Mouse (Mus musculus): ENCODE measurements around the gene Pfdn2. TPM values are rescaled to one million over a fixed set of nuclear protein-coding genes. Genes with fewer than 3 reads are reported as not detected.

Pfdn2 gene
- polyA plus RNA-seq, 1 experiment from 2014 or later: 96.8 TPM

GRCm38 (mm10) chr1:171356814-171357213 is 11.3 kb downstream of the Pfdn2 start:
- H3K27ac ChIP-seq (ENCODE audit: poor library complexity, severe bottlenecking): no peak overlapping the region
- WGBS: 86% methylated on average over 2 of the region's 2 CpGs
- no peak overlapping the region for H3K4me3 ChIP-seq
- peaks cover 7% of the 10 kb centered on the region; the same call in 1 of the 2 replicates for H3K9me3 ChIP-seq (replicated peaks)
- H3K36me3 ChIP-seq: peaks cover 31% of the 10 kb centered on the region
- no peak overlapping the region for H3K4me2 ChIP-seq
- ATAC-seq (ENCODE audit: insufficient number of reproducible peaks, low FRiP score): no peak
- no peaks in the 10 kb centered on the region for H3K27me3 ChIP-seq (replicated peaks)
- H3K4me1 ChIP-seq (replicated peaks): peaks cover 15% of the 10 kb centered on the region
- H3K9ac ChIP-seq: no peak overlapping the region

- Histone ChIP-seq H3K9ac (no peak overlapping the region), H3K4me2 (no peak overlapping the region), H3K36me3 (peaks cover 31% of the 10 kb centered on the region), H3K4me3 (no peak overlapping the region), H3K27ac (ENCODE audit: poor library complexity, severe bottlenecking) (no peak overlapping the region), H3K27me3 (replicated peaks) (no peaks in the 10 kb centered on the region), H3K4me1 (replicated peaks) (peaks cover 10% of the 10 kb centered on the region), H3K9me3 (replicated peaks) (peaks cover 7% of the 10 kb centered on the region; the same call in 1 of the 2 replicates)
- WGBS: 70% methylated on average over 4 of the region's 4 CpGs
- ATAC-seq (ENCODE audit: insufficient number of reproducible peaks, low FRiP score): no peak
Measured at GRCm38 (mm10) chr1:171358421-171358820, 13.0 kb downstream of the Pfdn2 start.

GRCm38 (mm10) chr1:171360253-171360652 is 14.8 kb downstream of the Pfdn2 start:
- Histone ChIP-seq H3K4me3 (peak overlapping the region; percentile 57), H3K36me3 (peaks cover 31% of the 10 kb centered on the region), H3K4me2 (peak overlapping the region; percentile 86), H3K9ac (peak overlapping the region; percentile 70), H3K9me3 (replicated peaks) (peaks cover 7% of the 10 kb centered on the region; the same call in 1 of the 2 replicates), H3K4me1 (replicated peaks) (peaks cover 10% of the 10 kb centered on the region), H3K27me3 (replicated peaks) (no peaks in the 10 kb centered on the region), H3K27ac (ENCODE audit: poor library complexity, severe bottlenecking) (no peak overlapping the region)
- peak; percentile 30; the same call in 1 of the 2 replicates for ATAC-seq (ENCODE audit: insufficient number of reproducible peaks, low FRiP score)
- 8% methylated on average over 26 of the region's 26 CpGs for WGBS

GRCm38 (mm10) chr1:171360656-171361055 is 15.2 kb downstream of the Pfdn2 start, which contains the start of gene Klhdc9:
Gene Klhdc9, minus strand, starts transcription at chr1:171360798.
- H3K27ac ChIP-seq (ENCODE audit: poor library complexity, severe bottlenecking): no peak within 1 kb of the TSS
- peaks cover 10% of the 10 kb centered on the region for H3K4me1 ChIP-seq (replicated peaks)
- peak within 1 kb of the TSS; percentile 86 for H3K4me2 ChIP-seq
- WGBS: under 1% methylated on average over 21 of the region's 21 CpGs
- peaks cover 31% of the 10 kb centered on the region for H3K36me3 ChIP-seq
- ATAC-seq (ENCODE audit: insufficient number of reproducible peaks, low FRiP score): peak; percentile 90
- H3K9ac ChIP-seq: peak within 1 kb of the TSS; percentile 70
- H3K9me3 ChIP-seq (replicated peaks): peaks cover 7% of the 10 kb centered on the region; the same call in 1 of the 2 replicates
- peak within 1 kb of the TSS; percentile 57 for H3K4me3 ChIP-seq
- H3K27me3 ChIP-seq (replicated peaks): no peaks in the 10 kb centered on the region

- WGBS: 25% methylated on average over 16 of the region's 16 CpGs
- H3K36me3 ChIP-seq: peaks cover 30% of the 10 kb centered on the region
- H3K27ac ChIP-seq (ENCODE audit: poor library complexity, severe bottlenecking): no peak overlapping the region
- no peaks in the 10 kb centered on the region for H3K27me3 ChIP-seq (replicated peaks)
- peak overlapping the region; percentile 70 for H3K9ac ChIP-seq
- H3K4me2 ChIP-seq: peak overlapping the region; percentile 86
- peak overlapping the region; percentile 57 for H3K4me3 ChIP-seq
- ATAC-seq (ENCODE audit: insufficient number of reproducible peaks, low FRiP score): peak; percentile 59; the same call in 1 of the 2 replicates
- peaks cover 6% of the 10 kb centered on the region; the same call in 1 of the 2 replicates for H3K9me3 ChIP-seq (replicated peaks)
- H3K4me1 ChIP-seq (replicated peaks): peaks cover 10% of the 10 kb centered on the region
Measured at GRCm38 (mm10) chr1:171361106-171362103, 15.9 kb downstream of the Pfdn2 start.

GRCm38 (mm10) chr1:171365934-171366333 is 20.5 kb downstream of the Pfdn2 start:
- no peaks in the 10 kb centered on the region for H3K36me3 ChIP-seq
- no peak overlapping the region for H3K4me2 ChIP-seq
- no peak overlapping the region for H3K27ac ChIP-seq (ENCODE audit: poor library complexity, severe bottlenecking)
- no peak for ATAC-seq (ENCODE audit: insufficient number of reproducible peaks, low FRiP score)
- H3K27me3 ChIP-seq (replicated peaks): peaks cover 17% of the 10 kb centered on the region; the same call in 1 of the 2 replicates
- 63% methylated on average over 7 of the region's 7 CpGs for WGBS
- H3K9ac ChIP-seq: no peak overlapping the region
- no peak overlapping the region for H3K4me3 ChIP-seq
- H3K9me3 ChIP-seq (replicated peaks): no peaks in the 10 kb centered on the region
- H3K4me1 ChIP-seq (replicated peaks): peaks cover 3% of the 10 kb centered on the region

- no peak within 1 kb of the TSS for H3K4me3 ChIP-seq
- peaks cover 35% of the 10 kb centered on the region for H3K27me3 ChIP-seq (replicated peaks)
- 0 out of 2 replicates have a peak, but pooled peaks cover 8% of the 10 kb centered on the region for H3K4me1 ChIP-seq (replicated peaks)
- no peak for ATAC-seq (ENCODE audit: insufficient number of reproducible peaks, low FRiP score)
- H3K27ac ChIP-seq (ENCODE audit: poor library complexity, severe bottlenecking): no peak within 1 kb of the TSS
- no peak within 1 kb of the TSS for H3K9ac ChIP-seq
- H3K4me2 ChIP-seq: no peak within 1 kb of the TSS
- no peaks in the 10 kb centered on the region for H3K36me3 ChIP-seq
- 36% methylated on average over 20 of the region's 20 CpGs for WGBS
- no peaks in the 10 kb centered on the region for H3K9me3 ChIP-seq (replicated peaks)
Measured at GRCm38 (mm10) chr1:171369845-171370556, 24.5 kb downstream of the Pfdn2 start, which contains the start of gene Nectin4. Gene Nectin4, plus strand, starts transcription at chr1:171370099.

GRCm38 (mm10) chr1:171372880-171373279 is 27.4 kb downstream of the Pfdn2 start:
- Histone ChIP-seq H3K9ac (no peak overlapping the region), H3K4me2 (no peak overlapping the region), H3K4me3 (no peak overlapping the region), H3K36me3 (no peaks in the 10 kb centered on the region), H3K4me1 (replicated peaks) (peaks cover 16% of the 10 kb centered on the region), H3K27me3 (replicated peaks) (peaks cover 29% of the 10 kb centered on the region), H3K27ac (ENCODE audit: poor library complexity, severe bottlenecking) (no peak overlapping the region), H3K9me3 (replicated peaks) (no peaks in the 10 kb centered on the region)
- 64% methylated on average over 3 of the region's 3 CpGs for WGBS
- ATAC-seq (ENCODE audit: insufficient number of reproducible peaks, low FRiP score): no peak

GRCm38 (mm10) chr1:171373946-171374345 is 28.5 kb downstream of the Pfdn2 start:
- Histone ChIP-seq H3K4me3 (no peak overlapping the region), H3K27me3 (replicated peaks) (peaks cover 26% of the 10 kb centered on the region), H3K9me3 (replicated peaks) (no peaks in the 10 kb centered on the region), H3K4me2 (0 out of 2 replicates have a peak overlapping the region, but pooled peaks have one; percentile 2), H3K4me1 (replicated peaks) (peaks cover 16% of the 10 kb centered on the region), H3K36me3 (no peaks in the 10 kb centered on the region), H3K27ac (ENCODE audit: poor library complexity, severe bottlenecking) (no peak overlapping the region), H3K9ac (no peak overlapping the region)
- WGBS: 1% methylated on average over 4 of the region's 4 CpGs
- no peak for ATAC-seq (ENCODE audit: insufficient number of reproducible peaks, low FRiP score)

GRCm38 (mm10) chr1:171375646-171376097 is 30.2 kb downstream of the Pfdn2 start:
- no peak overlapping the region for H3K27ac ChIP-seq (ENCODE audit: poor library complexity, severe bottlenecking)
- no peak for ATAC-seq (ENCODE audit: insufficient number of reproducible peaks, low FRiP score)
- no peaks in the 10 kb centered on the region for H3K9me3 ChIP-seq (replicated peaks)

More at GRCm38 (mm10) chr1:171375646-171376097, 30.2 kb downstream of the Pfdn2 start:
- Histone ChIP-seq H3K27me3 (replicated peaks) (peaks cover 34% of the 10 kb centered on the region), H3K4me1 (replicated peaks) (peaks cover 25% of the 10 kb centered on the region), H3K4me3 (no peak overlapping the region), H3K9ac (no peak overlapping the region), H3K36me3 (no peaks in the 10 kb centered on the region), H3K4me2 (no peak overlapping the region)
- 45% methylated on average over 9 of the region's 9 CpGs for WGBS
